Mouse (Mus musculus): ENCODE results near the gene Tusc2.

The Tusc2 gene

GRCm38 (mm10) chr9:107563029-107563581 is at the start of gene Tusc2:
Gene Tusc2 (plus strand): TSS chr9:107563255.
- DNase-seq (ENCODE audit: low spot score in 2 of 2), result peak; percentile 89 to 95

- DNase-seq (ENCODE audit: low spot score in 2 of 2), result peak; percentile 76 to 81
Measured at GRCm38 (mm10) chr9:107514303-107514955, 48.6 kb upstream of the Tusc2 start.

DNA sequence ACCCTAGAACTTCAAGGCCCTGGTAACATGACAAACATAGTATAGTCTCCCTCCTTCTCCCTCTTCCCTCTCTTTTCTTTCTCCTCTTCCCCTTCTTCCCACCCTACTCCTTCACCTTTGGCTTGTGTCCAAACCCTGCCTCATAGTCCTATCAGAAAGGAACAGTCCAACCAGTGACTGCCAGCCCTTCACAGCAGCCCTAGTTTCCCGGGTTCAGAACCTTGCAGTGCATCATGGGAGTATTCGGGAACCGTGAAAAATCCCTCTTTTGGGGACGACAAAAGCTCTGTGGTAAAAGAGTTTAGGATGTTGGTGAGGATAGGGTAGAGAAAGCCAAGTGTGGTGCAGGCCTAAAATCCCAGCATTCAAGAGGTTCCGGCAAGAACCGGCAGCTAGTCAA is 42.7 kb upstream of the Tusc2 start:
- no peak for DNase-seq (ENCODE audit: low spot score in 2 of 2)

DNA sequence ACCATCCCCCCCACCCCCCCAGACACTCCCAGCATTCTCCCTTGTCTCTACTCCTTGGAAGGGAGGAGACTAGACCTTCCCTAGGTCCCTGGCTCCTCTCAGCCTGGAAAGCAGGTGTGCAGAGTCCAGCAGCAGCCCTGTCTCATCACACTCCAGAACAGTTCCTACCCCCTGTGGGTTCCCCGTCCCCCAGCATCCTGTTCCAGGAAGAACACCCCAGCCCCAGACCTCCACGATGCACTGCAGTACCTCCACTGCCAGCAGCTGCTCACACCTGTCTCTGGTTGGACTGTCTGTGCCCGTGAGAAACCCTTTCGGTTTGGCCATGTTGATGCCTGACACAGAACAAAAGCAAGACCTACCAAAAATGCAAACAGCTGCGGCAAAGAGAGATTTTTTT is 41.9 kb upstream of the Tusc2 start:
- DNase-seq (ENCODE audit: low spot score in 2 of 2), result no peak

DNA sequence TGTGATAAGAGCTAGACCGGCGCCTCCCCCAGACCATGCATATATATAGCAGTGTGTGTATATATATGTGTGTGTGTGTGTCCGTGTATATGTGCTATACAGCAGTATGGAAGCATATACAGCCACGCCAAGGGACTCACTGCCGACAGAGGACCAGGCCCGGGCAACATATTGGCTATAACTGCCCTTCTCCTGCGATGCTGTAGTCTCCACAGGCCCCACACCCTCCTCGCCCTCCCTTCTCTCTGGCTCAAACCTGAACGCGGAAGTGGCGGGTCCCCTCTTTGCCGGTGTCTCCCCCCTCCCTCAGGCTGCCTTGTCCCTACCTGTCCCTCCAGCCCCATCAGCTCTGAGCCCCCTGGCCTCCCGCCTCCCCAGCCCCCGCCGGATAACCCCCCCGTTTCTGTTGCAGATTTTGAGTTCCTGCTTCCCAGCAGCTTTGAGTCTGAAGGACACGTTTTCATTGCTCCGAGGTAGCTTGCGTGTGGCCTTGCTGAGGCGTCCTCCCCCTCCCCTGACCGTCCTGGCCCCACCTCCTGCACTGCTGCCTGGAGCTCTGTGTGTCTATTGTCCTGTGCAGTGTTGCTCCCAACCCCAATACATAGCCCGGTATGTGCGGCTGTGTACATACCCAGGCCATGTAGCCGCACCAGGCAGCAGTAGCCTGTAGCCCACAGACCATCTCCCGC is 41.2 kb upstream of the Tusc2 start:
- no peak for DNase-seq (ENCODE audit: low spot score in 2 of 2)

GRCm38 (mm10) chr9:107522400-107522711 is 40.7 kb upstream of the Tusc2 start:
- DNase-seq (ENCODE audit: low spot score in 2 of 2), result no peak

DNA sequence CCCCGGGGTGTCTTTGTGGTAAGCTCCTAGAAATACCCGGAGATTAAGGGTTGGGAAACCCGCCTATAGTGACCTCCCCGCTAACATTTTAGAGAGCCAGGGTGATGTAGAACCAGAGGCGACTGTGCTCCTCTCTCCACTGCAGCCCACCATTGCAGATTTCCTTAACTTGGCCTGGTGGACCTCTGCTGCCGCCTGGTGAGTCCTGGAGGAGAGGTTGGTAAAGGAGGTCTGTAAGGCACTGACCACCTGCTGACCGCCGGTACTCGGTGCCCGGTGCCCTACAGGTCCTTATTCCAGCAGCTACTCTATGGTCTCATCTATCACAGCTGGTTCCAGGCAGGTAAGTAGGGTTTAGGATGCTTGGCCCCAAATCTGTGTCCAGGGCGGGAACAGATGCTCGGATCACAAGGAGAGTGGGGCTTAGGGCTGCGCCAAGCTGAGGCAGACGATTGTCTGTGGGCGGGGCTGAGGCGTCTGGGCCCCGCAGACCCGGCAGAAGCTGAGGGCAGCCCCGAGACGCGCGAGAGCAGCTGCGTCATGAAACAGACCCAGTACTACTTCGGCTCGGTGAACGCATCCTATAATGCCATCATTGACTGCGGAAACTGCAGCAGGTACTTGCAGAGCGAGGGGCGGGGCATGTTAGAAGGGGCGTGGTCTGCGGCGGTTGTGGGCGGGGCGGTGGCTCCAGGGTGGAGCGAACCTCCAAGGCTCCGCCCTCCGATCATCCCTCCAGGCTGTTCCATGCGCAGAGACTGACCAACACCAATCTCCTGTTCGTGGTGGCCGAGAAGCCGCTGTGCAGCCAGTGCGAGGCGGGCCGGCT is 36.6 kb upstream of the Tusc2 start:
- peak; percentile 74 to 79 for DNase-seq (ENCODE audit: low spot score in 2 of 2)

DNA sequence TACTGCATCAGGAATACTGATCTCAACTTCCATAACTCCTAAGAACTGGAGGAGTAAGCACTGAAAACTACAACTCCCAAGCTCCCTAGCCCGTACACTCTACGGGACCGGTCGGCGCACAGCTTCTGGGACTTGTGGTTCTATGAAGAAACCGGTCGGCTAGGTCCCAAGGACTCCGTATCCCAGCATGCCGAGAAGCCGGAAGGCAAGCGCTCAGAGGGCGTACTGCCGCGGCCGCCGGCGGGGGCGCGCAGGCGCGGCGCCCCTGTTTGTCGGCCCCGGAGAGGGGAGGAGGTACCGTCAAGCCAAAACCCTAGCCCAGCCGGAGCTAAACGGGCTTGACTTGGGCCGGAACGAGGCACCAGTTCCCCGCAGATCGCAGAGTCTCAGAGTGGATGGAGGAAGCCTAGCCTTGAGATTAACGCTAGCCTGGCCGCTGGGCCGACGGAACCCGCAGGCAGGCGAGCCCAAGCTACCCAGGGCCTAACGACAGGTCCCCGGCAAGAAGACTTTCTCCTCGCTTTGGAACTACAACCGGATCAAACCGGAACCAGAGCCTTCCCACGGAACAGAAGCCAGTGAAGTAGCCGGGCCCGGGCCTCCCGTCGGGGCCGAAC is 29.2 kb upstream of the Tusc2 start, which contains the start of gene Tmem115:
Tmem115 (plus strand) TSS at position 155 of the 617 bp plus-strand sequence.
- peak; percentile 90 to 93 for DNase-seq (ENCODE audit: low spot score in 2 of 2)

GRCm38 (mm10) chr9:107534408-107535202 is 28.4 kb upstream of the Tusc2 start:
- peak in 1 of 2 experiments; percentile 37 for DNase-seq (ENCODE audit: low spot score in 2 of 2)

GRCm38 (mm10) chr9:107538231-107538630 is 24.8 kb upstream of the Tusc2 start:
- DNase-seq (ENCODE audit: low spot score in 2 of 2), result no peak

DNA sequence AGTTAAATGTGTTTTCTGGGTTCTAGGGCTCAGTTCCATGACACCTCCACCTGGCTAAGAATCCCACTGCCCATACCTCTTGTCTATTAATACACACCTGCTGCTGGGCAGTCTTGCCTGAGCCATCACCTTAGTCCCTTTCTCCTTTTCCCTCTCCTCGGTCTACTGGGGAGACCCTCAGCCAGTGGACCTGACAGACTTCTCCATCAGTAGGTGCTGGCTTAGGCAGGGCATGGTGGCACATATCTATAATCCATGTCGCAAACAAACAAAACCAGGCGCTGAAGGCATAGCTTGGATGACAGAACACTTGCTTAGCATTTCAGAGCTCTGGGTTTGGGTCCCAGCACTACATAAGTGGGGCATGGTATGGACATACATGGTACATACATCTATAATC is 24.3 kb upstream of the Tusc2 start:
- DNase-seq (ENCODE audit: low spot score in 2 of 2), result no peak

DNA sequence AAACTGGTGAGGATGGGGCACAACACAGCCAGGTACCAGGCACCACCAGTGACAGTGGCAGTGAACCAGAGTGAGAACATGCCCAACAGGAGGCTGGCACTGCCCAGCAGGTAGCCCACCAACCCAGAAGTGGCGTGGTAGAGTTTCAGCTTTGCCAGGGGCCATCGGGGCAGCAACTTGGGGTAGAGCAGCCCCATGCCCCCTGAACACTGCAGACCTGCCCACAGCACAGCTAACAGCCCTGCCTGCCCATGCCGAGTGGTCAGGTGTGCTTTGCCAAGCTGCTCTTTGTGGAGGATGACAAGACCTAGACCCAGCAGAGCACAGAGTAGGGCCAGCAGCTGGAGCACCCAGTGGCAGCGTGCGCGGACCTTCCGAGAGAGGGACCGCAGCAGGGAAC is 23.1 kb upstream of the Tusc2 start:
- DNase-seq (ENCODE audit: low spot score in 2 of 2), result no peak

DNA sequence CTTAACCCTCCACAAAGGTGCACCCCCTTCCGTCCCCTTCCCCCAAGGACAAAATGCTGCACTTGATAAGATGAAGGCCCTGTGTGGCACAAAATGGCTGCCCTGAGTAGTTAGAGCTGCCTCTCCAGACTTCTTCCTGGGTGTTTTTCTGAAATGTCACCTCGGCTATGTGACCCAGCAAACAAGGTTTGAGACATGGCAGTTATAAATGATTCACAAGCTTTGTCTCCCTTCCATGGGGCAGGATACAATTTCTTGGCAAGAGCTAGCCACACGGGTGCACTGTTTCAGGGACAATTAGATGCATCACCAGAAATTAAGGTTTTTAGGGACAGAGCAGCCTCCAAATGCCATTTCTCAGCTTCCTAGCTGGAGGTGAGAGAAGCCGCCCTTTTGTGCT is 22.6 kb upstream of the Tusc2 start:
- no peak for DNase-seq (ENCODE audit: low spot score in 2 of 2)

DNA sequence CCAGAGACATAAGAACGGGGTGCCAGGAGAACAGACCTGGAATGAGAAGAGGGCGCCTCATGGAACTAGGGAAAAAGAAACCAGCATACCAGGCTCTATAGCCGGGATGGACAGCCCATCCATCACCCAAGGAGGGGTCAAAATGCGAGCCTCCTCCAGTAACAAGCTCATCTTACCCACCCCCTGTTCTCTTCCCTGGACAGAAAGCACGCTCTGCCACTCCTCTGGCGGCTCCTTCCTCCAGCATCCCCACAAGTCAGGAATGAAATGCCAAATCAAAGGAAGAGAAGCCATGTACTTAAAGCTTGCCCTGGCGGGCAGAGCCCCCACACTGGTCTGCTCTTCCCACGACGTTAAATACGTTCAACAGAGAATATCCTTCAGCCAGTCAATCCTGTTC is 22.1 kb upstream of the Tusc2 start:
- DNase-seq (ENCODE audit: low spot score in 2 of 2), result no peak

- peak; percentile 94 to 96 for DNase-seq (ENCODE audit: low spot score in 2 of 2)
Measured at GRCm38 (mm10) chr9:107541474-107542351, 21.3 kb upstream of the Tusc2 start, which contains the start of the genes Cyb561d2 and Nprl2. Gene Cyb561d2 (minus strand): TSS chr9:107542193. Gene Nprl2 (plus strand): TSS chr9:107542226.

GRCm38 (mm10) chr9:107542352-107542686 is 20.7 kb upstream of the Tusc2 start:
- DNase-seq (ENCODE audit: low spot score in 2 of 2), result no peak

DNA sequence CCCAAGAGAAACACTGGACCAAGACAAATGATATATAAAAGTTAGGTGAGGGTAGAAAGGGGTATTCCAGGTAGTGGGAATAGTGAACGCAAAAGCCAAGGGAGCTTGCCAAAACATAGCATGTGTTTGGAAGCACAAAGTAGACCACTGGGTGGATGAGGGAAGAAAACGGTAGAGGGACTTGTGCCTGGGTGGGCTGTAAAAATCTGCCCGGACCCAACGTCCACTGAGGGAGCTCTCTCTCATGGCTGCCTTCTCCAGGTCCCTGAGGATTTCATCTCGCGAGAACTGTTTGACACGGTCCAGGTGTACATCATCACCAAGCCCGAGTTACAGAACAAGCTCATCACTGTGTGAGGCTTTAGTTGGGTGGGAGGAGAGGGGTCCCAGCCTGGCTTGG is 20.3 kb upstream of the Tusc2 start:
- no peak for DNase-seq (ENCODE audit: low spot score in 2 of 2)

DNA sequence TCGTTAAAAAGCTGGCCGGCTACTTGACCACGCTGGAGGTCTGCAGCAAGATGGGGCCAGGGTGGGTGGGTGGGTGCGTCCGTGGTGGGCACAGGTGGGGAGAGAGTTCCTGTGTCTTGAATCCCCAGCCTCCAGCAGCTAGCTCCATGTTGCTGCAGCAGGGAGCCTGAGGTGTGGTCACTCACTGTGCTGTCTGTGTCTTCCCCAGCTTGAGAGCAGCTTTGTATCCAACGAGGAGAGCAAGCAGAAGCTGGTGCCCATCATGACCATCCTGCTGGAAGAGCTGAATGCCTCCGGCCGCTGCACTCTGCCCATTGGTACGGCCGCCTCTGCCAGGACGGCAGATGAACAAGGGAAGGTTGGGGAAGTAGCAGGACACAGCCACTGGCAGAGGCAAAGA is 19.8 kb upstream of the Tusc2 start:
- no peak for DNase-seq (ENCODE audit: low spot score in 2 of 2)

GRCm38 (mm10) chr9:107544196-107544700 is 18.8 kb upstream of the Tusc2 start:
- DNase-seq (ENCODE audit: low spot score in 2 of 2), result no peak

- no peak for DNase-seq (ENCODE audit: low spot score in 2 of 2)
Measured at GRCm38 (mm10) chr9:107544729-107545128, 18.3 kb upstream of the Tusc2 start.
